Mouse (Mus musculus): ENCODE measurements around the gene Tmed1. TPM values are rescaled to one million over a fixed set of nuclear protein-coding genes. Genes with fewer than 3 reads are reported as not detected.
"Not testable (repeated sequence)": the region's sequence is repeated elsewhere in the genome, so short reads cannot be mapped to it uniquely, and the experiment has no call there.

Tmed1 gene
- polyA plus RNA-seq, 1 experiment from 2014 or later: 53.4 TPM

GRCm38 (mm10) chr9:21525142-21525936, 15.3 kb upstream of the Tmed1 start:
- H3K27me3 ChIP-seq (replicated peaks): no peaks in the 10 kb centered on the region
- H3K27ac ChIP-seq (replicated peaks): no peak overlapping the region
- no peak overlapping the region for H3K4me2 ChIP-seq
- 85% methylated on average over 7 of the region's 7 CpGs for WGBS
- no peak for ATAC-seq (ENCODE audit: low FRiP score)
- no peaks in the 10 kb centered on the region for H3K9me3 ChIP-seq (replicated peaks)
- no peaks in the 10 kb centered on the region for H3K36me3 ChIP-seq
- no peak overlapping the region for H3K4me3 ChIP-seq (replicated peaks)
- H3K4me1 ChIP-seq: no peaks in the 10 kb centered on the region
- H3K9ac ChIP-seq (replicated peaks): no peak overlapping the region

- H3K27me3 ChIP-seq (replicated peaks); H3K9ac ChIP-seq (replicated peaks); H3K4me3 ChIP-seq (replicated peaks); H3K27ac ChIP-seq (replicated peaks); H3K9me3 ChIP-seq (replicated peaks); H3K4me2 ChIP-seq; H3K36me3 ChIP-seq; ATAC-seq (ENCODE audit: low FRiP score); H3K4me1 ChIP-seq: not testable (repeated sequence)
- WGBS: 86% methylated on average over 6 of the region's 6 CpGs
These were observed 8.6 kb upstream of the Tmed1 start for GRCm38 (mm10) chr9:21518690-21519089.

GRCm38 (mm10) chr9:21517947-21518495, 8.0 kb upstream of the Tmed1 start:
- WGBS: 83% methylated on average over 6 of the region's 6 CpGs
- H3K27me3 ChIP-seq (replicated peaks): no peaks in the 10 kb centered on the region
- no peak for ATAC-seq (ENCODE audit: low FRiP score)
- no peak overlapping the region for H3K4me3 ChIP-seq (replicated peaks)
- H3K9ac ChIP-seq (replicated peaks): no peak overlapping the region
- H3K27ac ChIP-seq (replicated peaks): no peak overlapping the region
- no peaks in the 10 kb centered on the region for H3K4me1 ChIP-seq
- no peaks in the 10 kb centered on the region for H3K36me3 ChIP-seq
- no peak overlapping the region for H3K4me2 ChIP-seq
- no peaks in the 10 kb centered on the region for H3K9me3 ChIP-seq (replicated peaks)

GRCm38 (mm10) chr9:21513466-21513865, 3.4 kb upstream of the Tmed1 start:
- H3K36me3 ChIP-seq: 0 out of 2 replicates have a peak, but pooled peaks cover 1% of the 10 kb centered on the region
- no peak for ATAC-seq (ENCODE audit: low FRiP score)
- H3K4me3 ChIP-seq (replicated peaks): no peak overlapping the region
- no peak overlapping the region for H3K9ac ChIP-seq (replicated peaks)
- WGBS: 95% methylated on average over 4 of the region's 4 CpGs
- H3K4me2 ChIP-seq: no peak overlapping the region
- no peaks in the 10 kb centered on the region for H3K27me3 ChIP-seq (replicated peaks)
- no peaks in the 10 kb centered on the region for H3K9me3 ChIP-seq (replicated peaks)
- peaks cover 19% of the 10 kb centered on the region for H3K4me1 ChIP-seq
- no peak overlapping the region for H3K27ac ChIP-seq (replicated peaks)

- Histone ChIP-seq H3K9ac (replicated peaks) (peak overlapping the region; percentile 85), H3K4me2 (peak overlapping the region; percentile 74), H3K4me3 (replicated peaks) (peak overlapping the region; percentile 83), H3K27ac (replicated peaks) (peak overlapping the region; percentile 94), H3K9me3 (replicated peaks) (no peaks in the 10 kb centered on the region), H3K27me3 (replicated peaks) (no peaks in the 10 kb centered on the region), H3K4me1 (peaks cover 19% of the 10 kb centered on the region), H3K36me3 (peaks cover 23% of the 10 kb centered on the region)
- 85% methylated on average over 9 of the region's 9 CpGs for WGBS
- no peak for ATAC-seq (ENCODE audit: low FRiP score)
These were observed 1.0 kb upstream of the Tmed1 start for GRCm38 (mm10) chr9:21511052-21511451.

GRCm38 (mm10) chr9:21510689-21511015, 600 bp upstream of the Tmed1 start:
- Histone ChIP-seq H3K27ac (replicated peaks) (peak overlapping the region; percentile 94), H3K36me3 (peaks cover 27% of the 10 kb centered on the region), H3K9ac (replicated peaks) (peak overlapping the region; percentile 85), H3K9me3 (replicated peaks) (no peaks in the 10 kb centered on the region), H3K4me3 (replicated peaks) (peak overlapping the region; percentile 83), H3K4me1 (peaks cover 19% of the 10 kb centered on the region), H3K27me3 (replicated peaks) (no peaks in the 10 kb centered on the region), H3K4me2 (peak overlapping the region; percentile 74)
- ATAC-seq (ENCODE audit: low FRiP score): no peak
- 8% methylated on average over 7 of the region's 7 CpGs for WGBS

GRCm38 (mm10) chr9:21508871-21509404, 1.1 kb downstream of the Tmed1 start:
- 80% methylated on average over 7 of the region's 7 CpGs for WGBS
- peak overlapping the region; percentile 83 for H3K4me3 ChIP-seq (replicated peaks)
- H3K27me3 ChIP-seq (replicated peaks): no peaks in the 10 kb centered on the region
- H3K4me1 ChIP-seq: peaks cover 19% of the 10 kb centered on the region
- no peaks in the 10 kb centered on the region for H3K9me3 ChIP-seq (replicated peaks)
- H3K27ac ChIP-seq (replicated peaks): peak overlapping the region; percentile 94; the same call in 1 of the 2 replicates
- no peak for ATAC-seq (ENCODE audit: low FRiP score)
- H3K4me2 ChIP-seq: peak overlapping the region; percentile 74
- peak overlapping the region; percentile 85 for H3K9ac ChIP-seq (replicated peaks)
- H3K36me3 ChIP-seq: peaks cover 43% of the 10 kb centered on the region

GRCm38 (mm10) chr9:21507753-21508430, 2.2 kb downstream of the Tmed1 start:
- no peak overlapping the region for H3K27ac ChIP-seq (replicated peaks)
- H3K9me3 ChIP-seq (replicated peaks): no peaks in the 10 kb centered on the region
- no peak overlapping the region for H3K4me2 ChIP-seq
- no peaks in the 10 kb centered on the region for H3K27me3 ChIP-seq (replicated peaks)
- no peak for ATAC-seq (ENCODE audit: low FRiP score)
- peaks cover 50% of the 10 kb centered on the region for H3K36me3 ChIP-seq
- H3K9ac ChIP-seq (replicated peaks): no peak overlapping the region
- H3K4me1 ChIP-seq: peaks cover 19% of the 10 kb centered on the region
- 90% methylated on average over 15 of the region's 15 CpGs for WGBS
- no peak overlapping the region for H3K4me3 ChIP-seq (replicated peaks)

- Histone ChIP-seq H3K4me1 (peaks cover 15% of the 10 kb centered on the region), H3K9ac (replicated peaks) (no peak overlapping the region), H3K27ac (replicated peaks) (no peak overlapping the region), H3K36me3 (peaks cover 56% of the 10 kb centered on the region), H3K4me3 (replicated peaks) (no peak overlapping the region), H3K9me3 (replicated peaks) (no peaks in the 10 kb centered on the region), H3K4me2 (no peak overlapping the region), H3K27me3 (replicated peaks) (no peaks in the 10 kb centered on the region)
- no peak for ATAC-seq (ENCODE audit: low FRiP score)
These were observed 4.3 kb downstream of the Tmed1 start for GRCm38 (mm10) chr9:21505767-21506166.

GRCm38 (mm10) chr9:21503352-21503751, 6.7 kb downstream of the Tmed1 start:
- H3K4me3 ChIP-seq (replicated peaks): no peak overlapping the region
- no peak overlapping the region for H3K4me2 ChIP-seq
- H3K27ac ChIP-seq (replicated peaks): no peak overlapping the region
- no peaks in the 10 kb centered on the region for H3K4me1 ChIP-seq
- no peak for ATAC-seq (ENCODE audit: low FRiP score)
- no peak overlapping the region for H3K9ac ChIP-seq (replicated peaks)
- no peaks in the 10 kb centered on the region for H3K27me3 ChIP-seq (replicated peaks)
- H3K9me3 ChIP-seq (replicated peaks): no peaks in the 10 kb centered on the region
- peaks cover 69% of the 10 kb centered on the region for H3K36me3 ChIP-seq
- WGBS: 96% methylated on average over 8 of the region's 8 CpGs

GRCm38 (mm10) chr9:21498284-21498902, 11.7 kb downstream of the Tmed1 start:
- H3K4me1 ChIP-seq: no peaks in the 10 kb centered on the region
- no peaks in the 10 kb centered on the region for H3K9me3 ChIP-seq (replicated peaks)
- WGBS: 89% methylated on average over 12 of the region's 12 CpGs
- H3K27me3 ChIP-seq (replicated peaks): no peaks in the 10 kb centered on the region
- H3K36me3 ChIP-seq: peaks cover 52% of the 10 kb centered on the region
- no peak overlapping the region for H3K4me2 ChIP-seq
- no peak overlapping the region for H3K9ac ChIP-seq (replicated peaks)
- no peak overlapping the region for H3K27ac ChIP-seq (replicated peaks)
- H3K4me3 ChIP-seq (replicated peaks): no peak overlapping the region
- no peak for ATAC-seq (ENCODE audit: low FRiP score)

All from neural tube, embryonic 15.5 days (tissue).